Comparison of ENCODE assay signal across 14 mouse cellular contexts in genomic region chr1:180362844-180363243, GRCm38 (mm10). TPM values are rescaled to one million over a fixed set of nuclear protein-coding genes. Genes with fewer than 3 reads are reported as not detected.
DNase-seq lines count a peak whose midpoint lies in the region; ATAC-seq and TF ChIP-seq lines count a peak whose summit lies in the region.
"Had no signal": no experiment of that assay in that cellular context is flagged by ENCODE, and none has a peak within 500 bp of the region (broad histone marks: within the 10 kb centered on the region; RNA-seq: fewer than 3 reads in every experiment).

No protein-coding gene starts in this region.

- no peak for DNase-seq in heart, postnatal 4 days
- no peak for DNase-seq in liver, embryonic 13.5 days
- DNase-seq in liver = no peak
- DNase-seq in embryo, embryonic 10 days (ENCODE audit: low spot score) = no peak
- DNase-seq: adrenal gland, postnatal 36 days had no signal

- H3K4me1 ChIP-seq in heart, embryonic 11.5 days (ENCODE audit: control insufficient read depth, insufficient read depth, low read length) = peaks cover 37% of the 10 kb centered on the region
- H3K4me1 ChIP-seq in intestine, embryonic 15.5 days (replicated peaks) = peaks cover 35% of the 10 kb centered on the region
- H3K4me1 ChIP-seq in intestine, postnatal 0 days (replicated peaks; ENCODE audit: control insufficient read depth, insufficient read depth, low read length) = peaks cover 11% of the 10 kb centered on the region
- peaks cover 59% of the 10 kb centered on the region for H3K4me1 ChIP-seq in liver, embryonic 13.5 days (replicated peaks)

- WGBS in heart, embryonic 11.5 days (ENCODE audit: insufficient replicate concordance) = 70% methylated on average over 5 of the region's 5 CpGs
- 66% methylated on average over 5 of the region's 5 CpGs for WGBS in intestine, embryonic 15.5 days
- WGBS in intestine, postnatal 0 days = 79% methylated on average over 5 of the region's 5 CpGs
- 40% methylated on average over 5 of the region's 5 CpGs for WGBS in liver, embryonic 13.5 days (ENCODE audit: insufficient replicate concordance)

- H3K4me3 ChIP-seq in heart, embryonic 11.5 days (ENCODE audit: low read depth, low read length) = no peak overlapping the region
- H3K4me3 ChIP-seq in intestine, embryonic 15.5 days (replicated peaks) = no peak overlapping the region
- no peak overlapping the region for H3K4me3 ChIP-seq in intestine, postnatal 0 days (ENCODE audit: low read depth, low read length)
- no peak overlapping the region for H3K4me3 ChIP-seq in liver, embryonic 13.5 days (replicated peaks)
- H3K4me3 ChIP-seq: forebrain, embryonic 13.5 days; limb, embryonic 13.5 days; midbrain, embryonic 15.5 days; neural tube, embryonic 12.5 days had no signal

- peaks cover 12% of the 10 kb centered on the region; the same call in 1 of the 2 replicates for H3K27me3 ChIP-seq in heart, embryonic 11.5 days (ENCODE audit: control insufficient read depth, insufficient read depth, low read length)
- no peaks in the 10 kb centered on the region for H3K27me3 ChIP-seq in intestine, embryonic 15.5 days (replicated peaks)
- H3K27me3 ChIP-seq in intestine, postnatal 0 days (replicated peaks; ENCODE audit: control insufficient read depth, insufficient read depth, low read length) = no peaks in the 10 kb centered on the region
- 0 out of 2 replicates have a peak, but pooled peaks cover 3% of the 10 kb centered on the region for H3K27me3 ChIP-seq in liver, embryonic 13.5 days
- H3K27me3 ChIP-seq: forebrain, embryonic 13.5 days; limb, embryonic 13.5 days; midbrain, embryonic 15.5 days; neural tube, embryonic 12.5 days had no signal

- H3K9me3 ChIP-seq in heart, embryonic 11.5 days (replicated peaks; ENCODE audit: control insufficient read depth, low read length) = no peaks in the 10 kb centered on the region
- H3K9me3 ChIP-seq in intestine, embryonic 15.5 days = no peaks in the 10 kb centered on the region
- H3K9me3 ChIP-seq in intestine, postnatal 0 days (ENCODE audit: control insufficient read depth) = no peaks in the 10 kb centered on the region
- no peaks in the 10 kb centered on the region for H3K9me3 ChIP-seq in liver, embryonic 13.5 days (replicated peaks)
- H3K9me3 ChIP-seq: forebrain, embryonic 13.5 days; limb, embryonic 13.5 days; midbrain, embryonic 15.5 days; neural tube, embryonic 12.5 days had no signal

- no peaks in the 10 kb centered on the region for H3K36me3 ChIP-seq in heart, embryonic 11.5 days (ENCODE audit: control insufficient read depth, insufficient read depth, low read length)
- no peaks in the 10 kb centered on the region for H3K36me3 ChIP-seq in intestine, embryonic 15.5 days
- H3K36me3 ChIP-seq in intestine, postnatal 0 days (ENCODE audit: control insufficient read depth, insufficient read depth) = no peaks in the 10 kb centered on the region
- no peaks in the 10 kb centered on the region for H3K36me3 ChIP-seq in liver, embryonic 13.5 days
- H3K36me3 ChIP-seq: midbrain, embryonic 15.5 days; neural tube, embryonic 12.5 days had no signal

- H3K4me2 ChIP-seq in heart, embryonic 11.5 days = no peak overlapping the region
- no peak overlapping the region for H3K4me2 ChIP-seq in intestine, embryonic 15.5 days (replicated peaks)
- no peak overlapping the region for H3K4me2 ChIP-seq in intestine, postnatal 0 days (replicated peaks; ENCODE audit: low read depth)
- no peak overlapping the region for H3K4me2 ChIP-seq in liver, embryonic 13.5 days
- H3K4me2 ChIP-seq: forebrain, embryonic 13.5 days; limb, embryonic 13.5 days; midbrain, embryonic 15.5 days; neural tube, embryonic 12.5 days had no signal

- ATAC-seq in heart, embryonic 11.5 days (replicated peaks; ENCODE audit: insufficient number of reproducible peaks, low FRiP score, low TSS enrichment) = no peak
- ATAC-seq in intestine, embryonic 15.5 days = no peak
- ATAC-seq in intestine, postnatal 0 days = no peak
- ATAC-seq in liver, embryonic 13.5 days (ENCODE audit: low read depth) = no peak
- ATAC-seq in common myeloid progenitor, adult 5-6 weeks (replicated peaks; ENCODE audit: low read depth, poor library complexity, severe bottlenecking) = 0 out of 2 replicates have a peak, but pooled peaks have one; percentile 13
- ATAC-seq: activated CD4-positive, CD25-positive, alpha-beta regulatory T cell, adult 4 months; forebrain, embryonic 13.5 days; midbrain, embryonic 15.5 days had no signal

- H3K27ac ChIP-seq in heart, embryonic 11.5 days (ENCODE audit: low read depth, low read length) = peak overlapping the region; percentile 79; the same call in 1 of the 2 replicates
- 0 out of 2 replicates have a peak overlapping the region, but pooled peaks have one; percentile 1 for H3K27ac ChIP-seq in intestine, embryonic 15.5 days
- H3K27ac ChIP-seq in intestine, postnatal 0 days (ENCODE audit: low read depth, low read length) = no peak overlapping the region
- peak overlapping the region; percentile 59 for H3K27ac ChIP-seq in liver, embryonic 13.5 days
- H3K27ac ChIP-seq: forebrain, embryonic 13.5 days; limb, embryonic 13.5 days; neural tube, embryonic 12.5 days had no signal

- H3K9ac ChIP-seq in heart, embryonic 11.5 days (ENCODE audit: low read depth, low read length) = no peak overlapping the region
- no peak overlapping the region for H3K9ac ChIP-seq in intestine, embryonic 15.5 days
- no peak overlapping the region for H3K9ac ChIP-seq in intestine, postnatal 0 days (ENCODE audit: low read depth, low read length)
- H3K9ac ChIP-seq in liver, embryonic 13.5 days = no peak overlapping the region
- H3K9ac ChIP-seq: forebrain, embryonic 13.5 days; limb, embryonic 13.5 days; midbrain, embryonic 15.5 days; neural tube, embryonic 12.5 days had no signal

- no peak for TF ChIP-seq CTCF in intestine, postnatal 0 days (IDR thresholded peaks at IDR 0.05; ENCODE audit: low read depth)

RNA-seq across cellular contexts. Expression of gene Itpkb, which starts 32.6 kb away (rescaled TPM):
- 3.2 and 4.0 TPM in 2 replicates for polyA plus RNA-seq in heart, embryonic 11.5 days (2014; fragmentation: Nextera tagmentation; extraction: Ambion mirVana)
- 10 to 100 TPM; 62.2 to 67.2 TPM for total RNA-seq in heart, postnatal 4 days (2021)
- polyA plus RNA-seq in intestine, embryonic 15.5 days (2015; fragmentation: Nextera tagmentation; extraction: Ambion mirVana) = 6.9 and 8.2 TPM in 2 replicates
- 2.3 and 3.4 TPM in 2 replicates for polyA plus RNA-seq in intestine, postnatal 0 days (2015; fragmentation: Nextera tagmentation; extraction: Ambion mirVana)
- 1.3 TPM in 2 replicates for polyA plus RNA-seq in liver, embryonic 13.5 days (2015; fragmentation: Nextera tagmentation; extraction: Ambion mirVana)
- total RNA-seq in common myeloid progenitor, adult 5-6 weeks (2017) = 10.2 and 15.9 TPM in 2 replicates
